Mouse (Mus musculus) midbrain, embryonic 10.5 days (tissue): ENCODE data around the gene Atrnl1. TPM values are rescaled to one million over a fixed set of nuclear protein-coding genes. Genes with fewer than 3 reads are reported as not detected.

ENCODE experiments used
- DNase-seq: peaks from one replicate; pipeline ENCODE4 v3.0.0-alpha.2; 2017; ENCODE audit warnings: low spot score
- H3K27ac ChIP-seq: fragments of 300-500 bp; sonication (generic); replicated peaks from 2 replicates; pipeline ENCODE4 v1.5.1; 2016; ENCODE audit warnings: mild to moderate bottlenecking
- H3K27me3 ChIP-seq: fragments of 300-500 bp; sonication (generic); 2 replicates; pipeline ENCODE4 v1.6.1; 2016; ENCODE audit warnings: low read depth, mild to moderate bottlenecking; ENCODE audit not compliant: poor library complexity, severe bottlenecking
- H3K36me3 ChIP-seq: fragments of 300-500 bp; sonication (generic); 2 replicates; pipeline ENCODE4 v1.6.1; 2016; ENCODE audit warnings: mild to moderate bottlenecking, moderate library complexity
- H3K4me1 ChIP-seq: fragments of 300-500 bp; sonication (generic); 2 replicates; pipeline ENCODE4 v1.6.1; 2016
- H3K4me3 ChIP-seq: fragments of 300-500 bp; sonication (generic); 2 replicates; pipeline ENCODE4 v1.5.1; 2016; ENCODE audit warnings: mild to moderate bottlenecking, moderate library complexity
- H3K9me3 ChIP-seq: fragments of 300-500 bp; sonication (generic); replicated peaks from 2 replicates; pipeline ENCODE4 v1.6.1; 2016; ENCODE audit warnings: mild to moderate bottlenecking
- WGBS: fragments of 180-500 bp; shearing (Covaris S2); methylation state at CpG from one replicate; pipeline ENCODE4 v1.1.7; 2016; 5-methylcytosine and 5-hydroxymethylcytosine counted together
- polyA plus RNA-seq: library from polyadenylated mRNA; unstranded; fragments of >200 nt; fragmentation: Nextera tagmentation; extraction: Ambion mirVana; gene quantifications from 2 replicates; pipeline ENCODE4 v1.2.1, GENCODE M21; 2016

The Atrnl1 gene
- 3.0 and 4.1 TPM in 2 replicates for polyA plus RNA-seq

DNA sequence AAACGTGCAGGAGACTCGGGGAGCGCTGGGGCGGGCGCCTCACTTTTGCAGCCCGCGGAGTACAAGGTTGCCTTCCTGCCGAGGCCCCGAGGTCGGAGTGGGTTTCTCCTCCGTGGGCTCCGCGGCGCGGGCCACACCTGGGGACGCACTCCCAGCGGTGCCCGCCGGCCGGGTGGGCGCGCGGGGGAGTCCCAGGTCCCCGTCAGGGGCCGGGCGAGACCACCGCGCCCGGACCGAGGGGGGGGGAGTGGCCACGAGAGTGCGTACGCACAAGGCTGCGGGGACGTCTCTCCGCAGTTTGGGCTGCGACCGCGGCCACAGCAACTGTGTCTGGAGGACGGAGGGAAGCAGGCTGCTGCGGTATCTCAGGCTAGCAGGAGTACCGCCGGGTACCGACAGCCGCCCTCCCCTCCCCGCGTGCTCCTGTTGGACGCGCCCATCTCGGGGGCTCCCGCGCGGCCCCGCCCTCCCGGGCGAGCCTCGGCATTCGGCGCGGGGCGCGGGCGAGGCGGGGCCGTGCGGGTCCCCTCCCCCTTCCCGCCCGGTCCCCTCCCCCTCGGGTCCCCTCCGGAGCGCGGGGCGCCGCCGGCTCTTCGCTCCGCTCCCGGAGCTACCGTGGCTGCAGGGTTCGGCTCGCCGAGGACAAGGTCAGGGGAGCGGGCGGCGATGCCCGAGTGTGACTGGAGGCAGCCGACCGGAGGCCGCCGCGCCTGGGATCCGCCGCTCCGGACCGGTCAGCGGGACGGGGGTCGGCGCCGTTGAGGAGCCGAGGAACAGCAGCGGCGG lies at the start of gene Atrnl1:
Gene Atrnl1, plus strand, starts transcription at position 559 of the 786 bp plus-strand sequence.
- WGBS: under 1% methylated on average over 96 of the region's 103 CpGs
- Histone ChIP-seq H3K4me3 (peak within 1 kb of the TSS; percentile 70), H3K4me1 (peaks cover 47% of the 10 kb centered on the region), H3K27me3 (no peaks in the 10 kb centered on the region), H3K27ac (peak within 1 kb of the TSS; percentile 99), H3K9me3 (no peaks in the 10 kb centered on the region), H3K36me3 (no peaks in the 10 kb centered on the region)
- peak; percentile 88 for DNase-seq

GRCm38 (mm10) chr19:57561486-57561885 lies 49.3 kb upstream of the Atrnl1 start:
- 82% methylated on average over 4 of the region's 4 CpGs for WGBS

GRCm38 (mm10) chr19:57569040-57569439 lies 41.8 kb upstream of the Atrnl1 start:
- Histone ChIP-seq H3K4me1 (no peaks in the 10 kb centered on the region; the same call in 1 of the 2 replicates), H3K36me3 (no peaks in the 10 kb centered on the region), H3K4me3 (no peak overlapping the region), H3K9me3 (no peaks in the 10 kb centered on the region), H3K27ac (no peak overlapping the region), H3K27me3 (no peaks in the 10 kb centered on the region)
- WGBS: 88% methylated on average over 6 of the region's 6 CpGs
- no peak for DNase-seq

More at GRCm38 (mm10) chr19:57561486-57561885, 49.3 kb upstream of the Atrnl1 start:
- Histone ChIP-seq H3K27ac (no peak overlapping the region), H3K36me3 (no peaks in the 10 kb centered on the region), H3K4me3 (no peak overlapping the region), H3K4me1 (no peaks in the 10 kb centered on the region), H3K27me3 (no peaks in the 10 kb centered on the region), H3K9me3 (no peaks in the 10 kb centered on the region)
- DNase-seq: no peak

- no peak for DNase-seq
Measured at GRCm38 (mm10) chr19:57572360-57573237, 38.2 kb upstream of the Atrnl1 start.

GRCm38 (mm10) chr19:57573470-57573869 lies 37.4 kb upstream of the Atrnl1 start:
- H3K27me3 ChIP-seq: no peaks in the 10 kb centered on the region
- no peak overlapping the region for H3K27ac ChIP-seq
- H3K9me3 ChIP-seq: no peaks in the 10 kb centered on the region
- no peak for DNase-seq
- H3K4me1 ChIP-seq: peaks cover 9% of the 10 kb centered on the region; the same call in 1 of the 2 replicates
- no peaks in the 10 kb centered on the region for H3K36me3 ChIP-seq
- no peak overlapping the region for H3K4me3 ChIP-seq

More at GRCm38 (mm10) chr19:57572360-57573237, 38.2 kb upstream of the Atrnl1 start:
- 78% methylated on average over 16 of the region's 16 CpGs for WGBS
- Histone ChIP-seq H3K27ac (no peak overlapping the region), H3K9me3 (no peaks in the 10 kb centered on the region), H3K4me1 (peaks cover 9% of the 10 kb centered on the region; the same call in 1 of the 2 replicates), H3K27me3 (no peaks in the 10 kb centered on the region), H3K36me3 (no peaks in the 10 kb centered on the region), H3K4me3 (no peak overlapping the region)

DNA sequence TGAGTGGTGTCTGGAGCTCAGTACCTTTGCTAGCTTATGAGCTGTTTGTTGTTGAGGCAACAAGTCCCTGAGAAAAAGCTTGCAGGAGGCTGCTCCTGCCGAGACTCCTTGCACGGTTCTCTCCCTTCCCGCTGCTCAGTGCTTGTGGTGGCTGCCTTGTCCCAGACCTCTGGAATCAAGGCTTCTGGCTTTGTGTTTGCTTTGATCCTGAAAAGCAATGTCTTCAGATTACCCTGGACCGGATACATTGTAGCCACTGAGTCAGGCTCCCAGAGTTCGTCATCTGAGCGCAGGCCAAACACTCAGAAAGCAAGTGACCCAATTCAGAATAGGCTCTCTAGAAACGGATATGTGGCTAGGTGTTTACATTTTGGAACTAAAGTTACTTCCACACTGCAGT lies 35.8 kb upstream of the Atrnl1 start:
- Histone ChIP-seq H3K27me3 (no peaks in the 10 kb centered on the region), H3K4me3 (no peak overlapping the region), H3K36me3 (no peaks in the 10 kb centered on the region), H3K9me3 (no peaks in the 10 kb centered on the region), H3K27ac (no peak overlapping the region), H3K4me1 (peaks cover 9% of the 10 kb centered on the region; the same call in 1 of the 2 replicates)
- 87% methylated on average over 7 of the region's 7 CpGs for WGBS
- DNase-seq: no peak

- no peaks in the 10 kb centered on the region for H3K36me3 ChIP-seq
- H3K4me3 ChIP-seq: no peak overlapping the region
- DNase-seq: no peak
- WGBS: 53% methylated on average over 5 of the region's 5 CpGs
- H3K4me1 ChIP-seq: peaks cover 9% of the 10 kb centered on the region; the same call in 1 of the 2 replicates
- no peaks in the 10 kb centered on the region for H3K9me3 ChIP-seq
- H3K27me3 ChIP-seq: no peaks in the 10 kb centered on the region
- H3K27ac ChIP-seq: no peak overlapping the region
Measured at GRCm38 (mm10) chr19:57576836-57577235, 34.0 kb upstream of the Atrnl1 start.

DNA sequence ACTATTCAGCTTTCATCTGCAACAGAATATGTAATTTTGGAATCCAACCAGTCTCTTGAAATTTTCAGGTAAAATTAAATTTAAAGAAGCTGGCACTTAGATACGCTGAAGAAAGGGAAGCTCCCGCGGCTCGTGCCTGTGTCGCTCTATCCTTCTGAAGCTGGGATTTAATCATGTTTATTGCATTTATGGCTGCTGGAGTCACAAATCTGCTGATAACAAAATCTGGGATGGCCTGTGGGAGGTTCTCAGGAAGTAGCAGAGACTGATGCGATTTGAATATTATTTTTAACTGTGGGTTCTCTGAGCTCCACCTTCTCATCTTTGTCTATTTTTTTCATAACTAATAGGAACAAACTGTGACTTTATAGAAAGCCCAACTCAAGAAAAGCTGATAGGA lies 33.6 kb upstream of the Atrnl1 start:
- 91% methylated on average over 6 of the region's 6 CpGs for WGBS
- DNase-seq: no peak
- no peaks in the 10 kb centered on the region for H3K27me3 ChIP-seq
- no peak overlapping the region for H3K4me3 ChIP-seq
- peaks cover 9% of the 10 kb centered on the region; the same call in 1 of the 2 replicates for H3K4me1 ChIP-seq
- no peaks in the 10 kb centered on the region for H3K36me3 ChIP-seq
- no peaks in the 10 kb centered on the region for H3K9me3 ChIP-seq
- no peak overlapping the region for H3K27ac ChIP-seq

DNA sequence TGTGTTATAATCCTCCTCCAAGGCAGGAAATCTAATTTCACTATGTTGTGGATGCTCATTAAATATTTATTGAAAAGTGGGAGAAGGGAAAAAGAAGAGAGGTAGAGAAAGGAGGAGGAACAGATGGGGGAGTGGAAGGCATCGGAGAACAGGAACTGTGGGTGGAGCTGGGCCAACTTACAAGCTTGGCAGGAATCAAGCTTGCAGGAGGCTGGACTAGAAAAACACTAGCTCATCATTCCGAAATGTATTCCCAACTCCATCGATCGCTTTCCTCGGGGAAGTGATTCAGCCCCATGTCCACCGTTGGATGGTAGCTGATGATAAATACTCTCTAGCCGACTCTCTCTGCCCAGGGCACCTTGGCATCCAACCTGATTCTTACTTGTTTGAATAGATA lies 29.9 kb upstream of the Atrnl1 start:
- H3K36me3 ChIP-seq: no peaks in the 10 kb centered on the region
- WGBS: 90% methylated on average over 7 of the region's 7 CpGs

DNA sequence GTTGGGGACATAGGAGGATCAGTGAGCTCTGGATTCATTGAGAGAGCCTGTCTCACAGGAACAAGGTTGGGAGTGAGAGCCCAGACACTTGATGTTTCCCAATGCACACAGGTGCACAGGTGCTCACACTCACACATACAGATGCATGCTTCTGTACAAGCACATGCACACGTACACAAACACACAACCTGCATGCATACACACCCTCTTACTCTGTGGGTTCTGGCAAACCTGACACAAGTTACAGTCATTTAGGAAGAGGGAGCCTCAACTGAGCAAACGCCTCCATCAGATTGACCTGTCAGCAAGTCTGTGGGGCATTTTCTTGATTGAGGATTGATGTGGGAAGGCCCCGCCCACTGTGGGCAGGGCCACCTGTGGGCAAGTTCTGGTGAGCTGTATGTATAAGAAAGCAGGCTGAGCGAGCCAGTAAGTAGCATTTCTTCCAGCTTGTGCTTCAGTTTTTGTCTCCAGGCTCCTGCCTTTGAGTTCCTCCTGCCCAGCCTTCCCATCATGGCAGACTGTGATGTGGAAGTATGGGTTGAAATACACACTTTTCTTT lies 25.5 kb upstream of the Atrnl1 start:
- no peak for DNase-seq
- Histone ChIP-seq H3K27ac (no peak overlapping the region), H3K36me3 (no peaks in the 10 kb centered on the region), H3K9me3 (no peaks in the 10 kb centered on the region), H3K4me1 (peaks cover 11% of the 10 kb centered on the region; the same call in 1 of the 2 replicates), H3K27me3 (no peaks in the 10 kb centered on the region), H3K4me3 (no peak overlapping the region)
- 65% methylated on average over 4 of the region's 4 CpGs for WGBS

More for the DNA sequence above, 29.9 kb upstream of the Atrnl1 start:
- DNase-seq: no peak
- Histone ChIP-seq H3K27me3 (no peaks in the 10 kb centered on the region), H3K4me1 (peaks cover 14% of the 10 kb centered on the region; the same call in 1 of the 2 replicates), H3K9me3 (no peaks in the 10 kb centered on the region), H3K4me3 (no peak overlapping the region), H3K27ac (no peak overlapping the region)

GRCm38 (mm10) chr19:57586172-57586571 lies 24.7 kb upstream of the Atrnl1 start:
- WGBS: 48% methylated on average over 10 of the region's 10 CpGs
- Histone ChIP-seq H3K4me3 (no peak overlapping the region), H3K9me3 (no peaks in the 10 kb centered on the region), H3K4me1 (peaks cover 11% of the 10 kb centered on the region; the same call in 1 of the 2 replicates), H3K27me3 (no peaks in the 10 kb centered on the region), H3K36me3 (no peaks in the 10 kb centered on the region), H3K27ac (no peak overlapping the region)
- DNase-seq: no peak

- Histone ChIP-seq H3K4me1 (peaks cover 11% of the 10 kb centered on the region; the same call in 1 of the 2 replicates), H3K36me3 (no peaks in the 10 kb centered on the region), H3K27me3 (no peaks in the 10 kb centered on the region), H3K27ac (no peak overlapping the region), H3K9me3 (no peaks in the 10 kb centered on the region), H3K4me3 (no peak overlapping the region)
- WGBS: 69% methylated on average over 9 of the region's 9 CpGs
- no peak for DNase-seq
Measured at GRCm38 (mm10) chr19:57589516-57589915, 21.3 kb upstream of the Atrnl1 start.
